Mouse (Mus musculus) kidney, adult 18-20 months (tissue): ENCODE results near the gene Trim9.

Experiments used
- DNase-seq: peaks from one replicate; pipeline ENCODE4 v3.0.0; 2021

Trim9 gene

GRCm38 (mm10) chr12:70249616-70250157, 97.7 kb downstream of the Trim9 start:
- no peak for DNase-seq

- DNase-seq = no peak
Measured at GRCm38 (mm10) chr12:70247683-70248474, 99.5 kb downstream of the Trim9 start.

- DNase-seq = no peak
Measured at GRCm38 (mm10) chr12:70242550-70242949, 104.9 kb downstream of the Trim9 start.

- DNase-seq = no peak
Measured at GRCm38 (mm10) chr12:70239741-70240140, 107.7 kb downstream of the Trim9 start.

GRCm38 (mm10) chr12:70238604-70239003, 108.8 kb downstream of the Trim9 start:
- DNase-seq = no peak

- DNase-seq = peak; percentile 81
Measured at GRCm38 (mm10) chr12:70234938-70235484, 112.4 kb downstream of the Trim9 start.

- DNase-seq = peak; percentile 58
Measured at GRCm38 (mm10) chr12:70234411-70234810, 113.0 kb downstream of the Trim9 start.

GRCm38 (mm10) chr12:70233637-70234315, 113.6 kb downstream of the Trim9 start:
- no peak for DNase-seq

GRCm38 (mm10) chr12:70232020-70232544, 115.3 kb downstream of the Trim9 start:
- no peak for DNase-seq

- no peak for DNase-seq
Measured at GRCm38 (mm10) chr12:70231294-70231693, 116.1 kb downstream of the Trim9 start, which contains the start of gene Pygl. TSS of gene Pygl (minus strand) at chr12:70231488.

GRCm38 (mm10) chr12:70228155-70228554, 119.3 kb downstream of the Trim9 start:
- no peak for DNase-seq

GRCm38 (mm10) chr12:70227121-70227932, 120.1 kb downstream of the Trim9 start:
- DNase-seq = peak; percentile 83

- no peak for DNase-seq
Measured at GRCm38 (mm10) chr12:70226655-70227054, 120.8 kb downstream of the Trim9 start.

- no peak for DNase-seq
Measured at GRCm38 (mm10) chr12:70223331-70223730, 124.1 kb downstream of the Trim9 start.

GRCm38 (mm10) chr12:70221425-70221824, 126.0 kb downstream of the Trim9 start:
- no peak for DNase-seq

GRCm38 (mm10) chr12:70218795-70219540, 128.4 kb downstream of the Trim9 start:
- no peak for DNase-seq

GRCm38 (mm10) chr12:70216229-70216800, 131.1 kb downstream of the Trim9 start:
- no peak for DNase-seq

- DNase-seq = no peak
Measured at GRCm38 (mm10) chr12:70214281-70214680, 133.1 kb downstream of the Trim9 start.

GRCm38 (mm10) chr12:70213601-70214000, 133.8 kb downstream of the Trim9 start:
- no peak for DNase-seq

- no peak for DNase-seq
Measured at GRCm38 (mm10) chr12:70212501-70212900, 134.9 kb downstream of the Trim9 start.

- no peak for DNase-seq
Measured at GRCm38 (mm10) chr12:70208214-70208613, 139.2 kb downstream of the Trim9 start.
